Mouse (Mus musculus) kidney, postnatal 0 days (tissue): ENCODE measurements around the gene Plin5. TPM values are rescaled to one million over a fixed set of nuclear protein-coding genes. Genes with fewer than 3 reads are reported as not detected.
A peak's percentile ranks its signal among the peaks of the same experiment; 100 is the strongest.

ENCODE experiments used
- ATAC-seq: fragments of 200-750 bp; cut with Nextera tagmentation; replicated peaks from 2 replicates; pipeline ENCODE4 v1.8.0; 2017; ENCODE audit warnings: low read depth, moderate number of reproducible peaks, moderate TSS enrichment, moderate library complexity; ENCODE audit not compliant: low FRiP score
- DNase-seq: peaks from one replicate; pipeline ENCODE4 v3.0.0-alpha.2; 2016; ENCODE audit warnings: low spot score
- H3K27ac ChIP-seq: fragments of 300-500 bp; sonication (generic); 2 replicates; pipeline ENCODE4 v1.5.1; 2014; ENCODE audit warnings: mild to moderate bottlenecking
- H3K27me3 ChIP-seq: fragments of 300-500 bp; sonication (generic); 2 replicates; pipeline ENCODE4 v1.6.1; 2014; ENCODE audit warnings: low read length, mixed read lengths; ENCODE audit not compliant: insufficient read depth
- H3K36me3 ChIP-seq: fragments of 300-500 bp; sonication (generic); 2 replicates; pipeline ENCODE4 v1.6.1; 2014; ENCODE audit warnings: low read length, mixed read lengths; ENCODE audit not compliant: insufficient read depth
- H3K4me1 ChIP-seq: fragments of 300-500 bp; sonication (generic); replicated peaks from 2 replicates; pipeline ENCODE4 v1.6.1; 2014; ENCODE audit warnings: antibody characterized with exemption, low read length, mixed read lengths; ENCODE audit not compliant: insufficient read depth
- H3K4me2 ChIP-seq: fragments of 300-500 bp; sonication (generic); 2 replicates; pipeline ENCODE4 v1.6.1; 2014; ENCODE audit warnings: mild to moderate bottlenecking, low read length, moderate library complexity, mixed read lengths
- H3K4me3 ChIP-seq: fragments of 300-500 bp; sonication (generic); replicated peaks from 2 replicates; pipeline ENCODE4 v1.5.1; 2014; ENCODE audit warnings: low read depth, low read length
- H3K9ac ChIP-seq: fragments of 300-500 bp; sonication (generic); 2 replicates; pipeline ENCODE4 v1.6.1; 2014; ENCODE audit warnings: low read depth, low read length
- H3K9me3 ChIP-seq: fragments of 300-500 bp; sonication (generic); replicated peaks from 2 replicates; pipeline ENCODE4 v1.6.1; 2016; ENCODE audit warnings: low read length, inconsistent platforms, mixed read lengths
- CTCF ChIP-seq: IDR thresholded peaks from 2 replicates; pipeline ENCODE4 v1.5.1; 2016; ENCODE audit warnings: antibody characterized with exemption, low read depth, mild to moderate bottlenecking, moderate library complexity
- WGBS: fragments of 180-500 bp; shearing (Covaris S2); extraction: QIAGEN DNeasy Blood & Tissue Kit; methylation state at CpG from one replicate; pipeline ENCODE4 v1.1.7; 2014; 5-methylcytosine and 5-hydroxymethylcytosine counted together
- polyA plus RNA-seq: library from polyadenylated mRNA; unstranded; fragments of >200 nt; fragmentation: Nextera tagmentation; extraction: Ambion mirVana; gene quantifications from 2 replicates; pipeline ENCODE4 v1.2.1, GENCODE M21; 2015

The Plin5 gene
- polyA plus RNA-seq, 1 experiment from 2014 or later, result 1.3 TPM

DNA sequence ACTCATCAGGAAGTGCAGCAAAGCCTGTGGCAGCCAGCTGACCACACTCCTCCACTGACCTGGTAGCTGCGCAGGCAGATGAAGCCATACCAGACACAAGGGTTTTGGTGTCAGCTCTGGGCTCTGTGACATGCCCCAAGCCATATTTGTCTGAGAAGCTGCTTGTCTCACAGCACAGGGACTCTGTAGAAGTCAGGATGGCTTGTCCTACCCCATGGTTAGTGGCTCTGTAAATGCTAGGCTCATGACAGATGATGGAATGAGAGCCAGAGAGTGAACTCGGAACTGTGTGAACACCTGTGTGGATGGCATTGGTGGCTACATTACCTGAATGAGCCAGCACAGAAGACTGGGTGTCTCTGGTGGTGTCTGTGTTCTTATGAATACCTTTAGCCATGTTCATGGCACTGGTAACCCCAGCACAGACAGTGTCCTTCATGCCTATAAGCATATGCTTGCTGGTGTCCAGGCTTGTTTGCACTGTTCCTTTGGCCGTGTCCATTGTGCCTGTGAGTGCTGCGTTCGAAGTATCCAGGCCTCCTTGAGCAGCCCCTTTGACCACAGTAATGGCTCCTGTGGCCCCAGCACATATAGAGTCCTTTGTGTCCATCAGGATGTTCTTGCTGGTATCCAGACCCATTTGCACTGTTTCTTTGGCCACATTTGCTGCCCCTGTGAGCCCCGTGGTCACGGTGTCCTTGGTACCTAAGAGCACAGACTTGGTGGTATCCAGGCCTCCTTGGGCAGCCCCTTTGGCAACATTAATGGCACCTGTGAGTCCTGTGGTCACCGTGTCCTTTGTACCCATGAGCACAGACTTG, 13.7 kb downstream of the Plin5 start:
- no peak for TF ChIP-seq CTCF
- Histone ChIP-seq H3K4me2 (no peak overlapping the region), H3K9me3 (no peaks in the 10 kb centered on the region), H3K4me3 (no peak overlapping the region), H3K36me3 (peaks cover 38% of the 10 kb centered on the region), H3K27me3 (no peaks in the 10 kb centered on the region), H3K4me1 (no peaks in the 10 kb centered on the region), H3K9ac (no peak overlapping the region), H3K27ac (no peak overlapping the region)
- WGBS, result 95% methylated on average over 8 of the region's 8 CpGs
- ATAC-seq (no peak), DNase-seq (no peak)

DNA sequence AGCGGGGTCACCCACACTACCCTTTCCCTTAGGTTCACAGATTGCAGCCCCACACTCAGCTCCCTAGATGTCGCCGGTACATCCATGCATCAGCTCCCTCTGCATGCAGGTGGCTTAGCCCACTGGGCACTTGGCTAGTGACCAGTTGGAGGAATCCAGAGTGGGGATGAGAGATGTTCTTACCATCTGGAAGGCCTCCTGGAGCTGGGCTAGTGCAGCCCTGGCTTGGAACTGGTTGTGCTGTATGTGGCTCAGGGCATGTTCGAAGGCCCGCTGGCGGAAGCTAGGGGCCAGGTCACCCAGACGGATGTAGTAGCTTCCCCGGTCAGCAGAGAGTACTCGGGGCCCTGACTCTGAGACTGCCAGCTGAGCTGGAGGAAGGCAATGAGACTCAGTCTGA, 14.5 kb downstream of the Plin5 start:
- DNase-seq, result no peak
- H3K27me3 ChIP-seq, result no peaks in the 10 kb centered on the region
- H3K9ac ChIP-seq, result no peak overlapping the region
- H3K4me1 ChIP-seq, result no peaks in the 10 kb centered on the region
- H3K4me3 ChIP-seq, result no peak overlapping the region
- no peak for ATAC-seq
- TF ChIP-seq CTCF, result no peak
- H3K36me3 ChIP-seq, result peaks cover 46% of the 10 kb centered on the region
- no peaks in the 10 kb centered on the region for H3K9me3 ChIP-seq
- WGBS, result 93% methylated on average over 9 of the region's 9 CpGs
- H3K27ac ChIP-seq, result no peak overlapping the region
- no peak overlapping the region for H3K4me2 ChIP-seq

DNA sequence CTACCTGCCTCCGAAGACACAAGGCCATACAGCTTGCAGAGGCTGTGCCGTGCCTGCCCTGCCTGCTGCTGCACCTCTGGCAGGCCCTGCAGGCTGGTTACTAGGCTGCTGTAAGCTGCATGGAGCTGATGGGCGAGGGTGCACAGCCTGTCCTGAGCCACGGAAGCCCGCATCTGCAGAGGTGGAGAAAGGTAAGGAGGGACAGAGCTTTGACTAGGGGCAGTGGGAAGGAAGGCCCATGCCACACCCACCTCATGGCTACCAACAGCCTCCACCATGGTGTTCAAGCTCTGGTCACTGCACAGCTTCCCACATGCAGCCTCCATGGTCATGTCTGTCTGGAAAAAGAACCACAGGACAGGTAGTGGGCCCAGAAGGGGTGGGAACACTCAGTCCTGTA, 15.2 kb downstream of the Plin5 start:
- H3K27ac ChIP-seq, result no peak overlapping the region
- WGBS, result 92% methylated on average over 5 of the region's 5 CpGs

DNA sequence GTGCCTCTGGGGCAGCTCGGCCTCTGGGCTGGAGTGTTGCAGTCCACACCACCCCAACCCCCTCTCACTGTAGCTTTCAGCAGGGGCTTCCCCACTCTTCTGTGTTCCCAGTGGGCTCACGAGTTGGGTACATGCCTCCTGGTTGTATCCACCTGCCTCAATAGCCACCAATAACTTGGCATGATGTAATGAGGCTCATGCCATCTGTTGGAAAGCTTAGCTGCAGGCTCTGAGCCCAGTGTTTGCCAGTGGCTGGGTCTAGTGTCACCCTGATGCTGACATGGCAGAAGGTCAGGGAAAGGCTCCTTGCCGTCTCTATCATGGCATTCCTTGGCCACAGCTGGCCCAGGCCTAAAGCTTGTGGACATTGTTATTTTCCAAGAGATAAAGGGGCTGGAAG, 16.6 kb downstream of the Plin5 start:
- Histone ChIP-seq H3K27me3 (no peaks in the 10 kb centered on the region), H3K9me3 (no peaks in the 10 kb centered on the region), H3K4me2 (no peak overlapping the region), H3K4me3 (no peak overlapping the region), H3K4me1 (no peaks in the 10 kb centered on the region), H3K36me3 (peaks cover 64% of the 10 kb centered on the region), H3K9ac (no peak overlapping the region), H3K27ac (no peak overlapping the region)
- 91% methylated on average over 3 of the region's 3 CpGs for WGBS
- ATAC-seq, result no peak
- no peak for TF ChIP-seq CTCF
- no peak for DNase-seq

More for the DNA sequence above, 15.2 kb downstream of the Plin5 start:
- peaks cover 52% of the 10 kb centered on the region for H3K36me3 ChIP-seq
- no peak for ATAC-seq
- no peak overlapping the region for H3K9ac ChIP-seq
- no peak for DNase-seq
- H3K4me3 ChIP-seq, result no peak overlapping the region
- no peak for TF ChIP-seq CTCF
- H3K4me1 ChIP-seq, result no peaks in the 10 kb centered on the region
- no peaks in the 10 kb centered on the region for H3K9me3 ChIP-seq
- no peaks in the 10 kb centered on the region for H3K27me3 ChIP-seq
- no peak overlapping the region for H3K4me2 ChIP-seq

DNA sequence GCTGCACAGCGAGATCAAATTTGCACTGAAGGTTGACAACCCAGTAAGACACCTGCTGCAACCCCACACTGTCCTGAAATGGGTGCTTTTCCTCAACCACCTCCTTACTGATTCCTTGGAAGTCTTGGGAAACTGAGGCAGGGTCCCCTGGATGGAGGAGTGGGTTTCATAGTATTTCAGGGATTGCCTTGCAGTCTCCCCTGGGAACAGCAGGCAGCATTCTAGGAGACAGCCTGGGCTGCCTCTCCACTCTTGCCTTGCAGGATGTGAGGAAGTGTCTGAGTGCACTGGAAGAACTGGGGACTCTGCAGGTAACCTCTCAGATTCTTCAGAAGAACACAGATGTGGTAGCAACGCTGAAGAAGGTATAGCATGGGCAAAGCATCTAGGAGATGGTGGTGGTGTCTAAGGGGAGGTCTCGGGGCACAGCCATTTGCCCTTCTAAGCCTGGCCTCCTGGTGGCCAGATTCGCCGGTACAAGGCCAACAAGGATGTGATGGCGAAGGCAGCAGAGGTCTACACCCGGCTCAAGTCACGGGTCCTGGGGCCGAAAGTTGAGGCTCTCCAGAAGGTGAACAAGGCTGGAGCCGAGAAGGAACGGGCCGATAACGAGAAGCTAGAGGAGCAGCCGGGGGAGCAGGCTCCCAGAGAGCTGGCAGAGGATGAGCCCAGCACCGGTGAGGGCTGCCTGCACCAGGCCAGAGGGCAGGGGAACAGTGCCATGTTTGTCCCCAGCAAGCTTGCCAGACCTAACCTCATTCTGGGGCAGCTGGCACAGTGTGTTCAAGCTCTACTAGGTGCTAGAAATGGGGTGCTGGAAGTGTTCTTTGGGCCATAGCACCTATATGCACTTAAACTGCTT, 18.5 kb downstream of the Plin5 start:
- H3K9ac ChIP-seq, result no peak overlapping the region
- ATAC-seq (no peak), DNase-seq (no peak)
- H3K4me1 ChIP-seq, result no peaks in the 10 kb centered on the region
- TF ChIP-seq CTCF, result peak; percentile 33; the same call in 1 of the 2 replicates
- peaks cover 65% of the 10 kb centered on the region for H3K36me3 ChIP-seq
- H3K27me3 ChIP-seq, result no peaks in the 10 kb centered on the region
- H3K4me2 ChIP-seq, result no peak overlapping the region
- 90% methylated on average over 15 of the region's 15 CpGs for WGBS
- no peaks in the 10 kb centered on the region for H3K9me3 ChIP-seq
- no peak overlapping the region for H3K4me3 ChIP-seq
- no peak overlapping the region for H3K27ac ChIP-seq

DNA sequence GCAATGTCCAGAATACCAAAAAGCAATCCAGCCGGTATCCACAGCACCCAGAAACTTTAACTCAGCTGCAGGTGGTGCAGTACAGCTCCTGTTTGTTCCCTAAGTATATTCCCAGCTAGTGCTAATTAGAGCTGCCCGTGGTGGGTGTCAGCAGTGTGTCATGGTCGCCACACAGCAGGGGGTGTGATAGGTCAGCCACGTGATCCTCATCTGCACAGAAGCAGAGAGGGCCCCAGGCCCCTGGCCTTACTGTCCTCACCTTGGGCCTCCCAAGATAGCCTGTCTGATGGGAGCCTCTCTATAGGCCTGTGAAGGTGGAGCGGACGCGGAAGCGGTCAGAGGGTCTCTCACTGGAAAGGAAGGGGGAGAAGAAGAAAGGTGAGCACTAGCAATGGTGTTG, 19.2 kb downstream of the Plin5 start:
- no peak overlapping the region for H3K4me2 ChIP-seq
- H3K9ac ChIP-seq, result no peak overlapping the region
- 92% methylated on average over 8 of the region's 8 CpGs for WGBS
- DNase-seq, result no peak
- no peaks in the 10 kb centered on the region for H3K4me1 ChIP-seq
- no peak overlapping the region for H3K27ac ChIP-seq
- H3K36me3 ChIP-seq, result peaks cover 68% of the 10 kb centered on the region
- ATAC-seq, result no peak
- H3K4me3 ChIP-seq, result no peak overlapping the region
- no peaks in the 10 kb centered on the region for H3K9me3 ChIP-seq
- H3K27me3 ChIP-seq, result no peaks in the 10 kb centered on the region
- TF ChIP-seq CTCF, result no peak
